Mouse (Mus musculus) neural tube, embryonic 11.5 days (tissue): ENCODE data around the gene Rab1b. TPM values are rescaled to one million over a fixed set of nuclear protein-coding genes. Genes with fewer than 3 reads are reported as not detected.
A peak's percentile ranks its signal among the peaks of the same experiment; 100 is the strongest.

Experiments used
- ATAC-seq: fragments of 200-750 bp; cut with Nextera tagmentation; 2 replicates; pipeline ENCODE4 v1.8.0; 2017; ENCODE audit warnings: moderate number of reproducible peaks, mild to moderate bottlenecking, moderate TSS enrichment, moderate library complexity; ENCODE audit not compliant: insufficient read depth, low FRiP score, low TSS enrichment
- DNase-seq: peaks from one replicate; pipeline ENCODE4 v3.0.0-alpha.2; 2015; ENCODE audit warnings: low spot score
- H3K27ac ChIP-seq: fragments of 300-500 bp; sonication (generic); 2 replicates; pipeline ENCODE4 v1.5.1; 2014; ENCODE audit warnings: low read depth, mild to moderate bottlenecking, low read length
- H3K27me3 ChIP-seq: fragments of 300-500 bp; sonication (generic); 2 replicates; pipeline ENCODE4 v1.6.1; 2014; ENCODE audit warnings: mild to moderate bottlenecking, low read length, mixed read lengths; ENCODE audit not compliant: control insufficient read depth, insufficient read depth
- H3K36me3 ChIP-seq: fragments of 300-500 bp; sonication (generic); 2 replicates; pipeline ENCODE4 v1.6.1; 2014; ENCODE audit warnings: mild to moderate bottlenecking, low read length, moderate library complexity, mixed read lengths; ENCODE audit not compliant: control insufficient read depth, insufficient read depth
- H3K4me1 ChIP-seq: fragments of 300-500 bp; sonication (generic); 2 replicates; pipeline ENCODE4 v1.6.1; 2014; ENCODE audit warnings: low read length, mixed read lengths; ENCODE audit not compliant: control insufficient read depth, insufficient read depth
- H3K4me2 ChIP-seq: fragments of 300-500 bp; sonication (generic); 2 replicates; pipeline ENCODE4 v1.6.1; 2014; ENCODE audit warnings: low read depth, mild to moderate bottlenecking, moderate library complexity
- H3K4me3 ChIP-seq: fragments of 300-500 bp; sonication (generic); 2 replicates; pipeline ENCODE4 v1.5.1; 2014; ENCODE audit warnings: low read depth, low read length
- H3K9ac ChIP-seq: fragments of 300-500 bp; sonication (generic); 2 replicates; pipeline ENCODE4 v1.6.1; 2014; ENCODE audit warnings: mild to moderate bottlenecking, low read length
- H3K9me3 ChIP-seq: fragments of 300-500 bp; sonication (generic); 2 replicates; pipeline ENCODE4 v1.6.1; 2016; ENCODE audit warnings: low read length; ENCODE audit not compliant: control insufficient read depth
- WGBS: fragments of 180-500 bp; shearing (Covaris S2); extraction: QIAGEN DNeasy Blood & Tissue Kit; methylation state at CpG from one replicate; pipeline ENCODE4 v1.1.7; 2014; 5-methylcytosine and 5-hydroxymethylcytosine counted together
- polyA plus RNA-seq: library from polyadenylated mRNA; unstranded; fragments of >200 nt; fragmentation: Nextera tagmentation; extraction: Ambion mirVana; gene quantifications from 2 replicates; pipeline ENCODE4 v1.2.1, GENCODE M21; 2014

Gene Rab1b
- polyA plus RNA-seq, 1 experiment from 2014 or later, result 266 TPM

DNA sequence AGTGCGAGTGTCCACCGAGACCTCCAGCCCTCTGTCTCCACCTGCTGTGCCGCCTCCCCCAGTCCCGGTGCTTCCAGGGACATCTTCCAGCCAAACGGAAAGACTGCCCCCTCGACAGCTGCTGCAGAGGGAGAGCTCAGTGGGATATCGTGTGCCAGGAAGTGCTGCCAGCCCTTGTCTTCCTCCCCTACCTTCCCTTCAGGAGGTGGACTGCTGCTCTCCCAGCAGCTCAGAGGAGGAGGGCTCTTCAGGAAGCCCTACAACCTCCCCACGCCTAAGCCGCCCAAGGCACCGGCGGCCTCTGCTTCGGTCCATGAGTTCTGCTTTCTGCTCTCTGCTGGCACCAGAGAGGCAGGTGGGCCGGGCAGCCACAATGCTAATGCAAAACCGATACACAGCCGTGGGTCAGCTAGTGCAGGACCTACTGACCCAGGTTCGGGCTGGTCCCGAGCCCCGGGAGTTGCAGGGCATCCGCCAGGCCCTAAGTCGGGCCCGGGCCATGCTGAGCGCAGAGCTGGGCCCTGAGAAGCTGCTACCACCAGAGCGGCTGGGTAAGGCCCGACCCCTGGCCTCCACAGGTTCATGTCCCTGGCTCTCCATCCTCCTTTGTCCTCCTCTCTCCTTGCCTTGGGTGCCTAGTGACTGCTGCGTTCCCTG, 54.6 kb downstream of the Rab1b start:
- Histone ChIP-seq H3K27ac (no peak overlapping the region), H3K4me2 (no peak overlapping the region)
- no peak for ATAC-seq

DNA sequence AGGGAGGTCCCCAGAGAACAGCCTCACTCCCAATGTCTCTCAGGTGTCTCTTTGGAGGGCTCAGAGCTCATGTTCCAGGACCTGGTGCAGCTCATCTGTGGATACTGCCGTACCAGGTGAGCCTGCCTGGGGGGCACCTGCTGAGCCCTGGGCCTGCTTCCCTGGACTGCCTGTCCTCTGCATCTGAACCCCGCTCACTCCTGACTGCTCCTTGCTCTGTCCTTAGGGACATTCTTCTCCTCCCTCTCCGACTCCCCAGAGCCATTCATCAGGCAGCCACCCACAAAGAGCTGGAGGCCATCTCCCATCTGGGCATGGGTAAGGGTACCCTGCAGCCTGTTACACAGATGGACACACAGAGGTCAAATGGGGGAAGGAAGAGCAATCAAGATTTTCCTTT, 55.4 kb downstream of the Rab1b start:
- H3K9me3 ChIP-seq, result no peaks in the 10 kb centered on the region
- H3K36me3 ChIP-seq, result peaks cover 2% of the 10 kb centered on the region; the same call in 1 of the 2 replicates
- no peak overlapping the region for H3K27ac ChIP-seq
- no peaks in the 10 kb centered on the region for H3K4me1 ChIP-seq
- no peak overlapping the region for H3K4me3 ChIP-seq
- H3K4me2 ChIP-seq, result no peak overlapping the region
- WGBS, result 29% methylated on average over 3 of the region's 3 CpGs
- DNase-seq (no peak), ATAC-seq (no peak)
- H3K27me3 ChIP-seq, result peaks cover 34% of the 10 kb centered on the region
- peak overlapping the region; percentile 23 for H3K9ac ChIP-seq

More for the DNA sequence above, 54.6 kb downstream of the Rab1b start:
- no peaks in the 10 kb centered on the region for H3K9me3 ChIP-seq
- 23% methylated on average over 25 of the region's 25 CpGs for WGBS
- H3K4me3 ChIP-seq, result no peak overlapping the region
- peaks cover 2% of the 10 kb centered on the region; the same call in 1 of the 2 replicates for H3K36me3 ChIP-seq
- no peak for DNase-seq
- H3K9ac ChIP-seq, result no peak overlapping the region
- peaks cover 34% of the 10 kb centered on the region for H3K27me3 ChIP-seq
- no peaks in the 10 kb centered on the region for H3K4me1 ChIP-seq

DNA sequence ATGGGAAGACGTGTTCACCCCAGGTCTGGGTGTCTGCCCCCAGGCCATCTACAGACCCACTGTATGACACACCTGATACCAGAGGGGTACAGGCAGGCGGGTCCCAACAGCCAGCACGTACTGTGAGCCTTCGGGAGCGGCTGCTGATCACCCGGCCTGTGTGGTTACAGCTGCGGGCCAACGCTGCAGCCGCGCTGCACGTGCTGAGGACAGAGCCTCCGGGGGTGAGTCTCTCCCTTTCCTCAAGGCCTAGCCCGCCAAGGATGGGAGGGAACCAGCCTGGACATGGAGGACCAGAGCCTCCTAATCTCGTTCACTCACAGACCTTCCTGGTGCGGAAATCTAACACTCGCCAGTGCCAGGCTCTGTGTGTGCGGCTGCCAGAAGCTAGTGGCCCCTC, 55.8 kb downstream of the Rab1b start:
- H3K9me3 ChIP-seq, result no peaks in the 10 kb centered on the region
- DNase-seq (no peak), ATAC-seq (no peak)
- WGBS, result 8% methylated on average over 17 of the region's 17 CpGs
- H3K4me1 ChIP-seq, result no peaks in the 10 kb centered on the region
- peaks cover 6% of the 10 kb centered on the region for H3K36me3 ChIP-seq
- peak overlapping the region; percentile 12; the same call in 1 of the 2 replicates for H3K4me3 ChIP-seq
- H3K4me2 ChIP-seq, result no peak overlapping the region
- no peak overlapping the region for H3K27ac ChIP-seq
- H3K27me3 ChIP-seq, result peaks cover 34% of the 10 kb centered on the region
- peak overlapping the region; percentile 23 for H3K9ac ChIP-seq

DNA sequence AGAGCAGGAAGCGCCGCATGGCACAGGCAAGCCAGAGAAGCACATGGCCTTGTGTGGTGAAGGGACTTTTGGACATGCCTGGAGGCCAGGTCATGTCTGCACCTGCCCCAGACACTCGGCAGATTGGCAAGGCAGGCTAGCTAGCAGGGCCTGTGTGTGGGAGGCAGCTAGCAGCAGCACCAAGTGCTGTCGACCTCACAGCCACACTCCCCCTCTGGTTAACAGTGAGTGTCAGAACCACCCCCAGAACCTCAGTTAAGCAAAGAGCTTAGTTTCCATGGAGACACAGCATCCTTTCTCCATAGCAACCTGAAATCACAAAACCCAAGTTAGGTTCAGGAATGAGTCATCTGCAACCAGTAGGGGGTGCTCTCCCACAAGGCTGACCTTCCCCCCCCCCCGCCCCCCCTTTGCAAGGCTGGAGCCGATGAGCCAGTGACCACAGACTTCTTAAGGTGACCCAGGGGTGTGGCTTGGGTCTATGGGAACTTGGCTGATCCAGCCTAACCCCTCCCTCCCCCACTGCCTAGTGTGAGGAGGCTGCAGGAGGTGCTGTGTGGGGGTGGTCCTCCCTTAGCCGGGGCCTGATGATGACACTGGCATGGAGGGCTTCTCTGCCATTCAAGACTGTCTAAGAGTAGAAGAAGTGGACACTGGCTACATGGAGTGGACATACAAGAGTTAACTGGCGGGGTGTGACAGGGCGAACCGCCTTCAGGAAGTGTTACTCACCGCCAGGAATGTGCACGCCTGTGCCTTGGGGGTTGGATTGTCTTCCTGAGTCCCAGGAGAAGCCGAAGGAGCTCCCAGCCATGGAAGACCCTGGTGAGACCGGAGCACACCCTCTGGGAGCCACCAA, 56.6 kb downstream of the Rab1b start, which contains the start of gene Rin1:
TSS of gene Rin1 (plus strand) at position 435 of the 859 bp plus-strand sequence.
- peaks cover 6% of the 10 kb centered on the region for H3K36me3 ChIP-seq
- no peaks in the 10 kb centered on the region for H3K9me3 ChIP-seq
- 21% methylated on average over 14 of the region's 14 CpGs for WGBS
- H3K27me3 ChIP-seq, result peaks cover 34% of the 10 kb centered on the region
- H3K4me1 ChIP-seq, result no peaks in the 10 kb centered on the region
- H3K4me3 ChIP-seq, result peak within 1 kb of the TSS; percentile 12; the same call in 1 of the 2 replicates
- no peak within 1 kb of the TSS for H3K27ac ChIP-seq
- peak; percentile 30 for DNase-seq
- no peak within 1 kb of the TSS for H3K4me2 ChIP-seq
- ATAC-seq, result no peak
- peak within 1 kb of the TSS; percentile 23 for H3K9ac ChIP-seq

DNA sequence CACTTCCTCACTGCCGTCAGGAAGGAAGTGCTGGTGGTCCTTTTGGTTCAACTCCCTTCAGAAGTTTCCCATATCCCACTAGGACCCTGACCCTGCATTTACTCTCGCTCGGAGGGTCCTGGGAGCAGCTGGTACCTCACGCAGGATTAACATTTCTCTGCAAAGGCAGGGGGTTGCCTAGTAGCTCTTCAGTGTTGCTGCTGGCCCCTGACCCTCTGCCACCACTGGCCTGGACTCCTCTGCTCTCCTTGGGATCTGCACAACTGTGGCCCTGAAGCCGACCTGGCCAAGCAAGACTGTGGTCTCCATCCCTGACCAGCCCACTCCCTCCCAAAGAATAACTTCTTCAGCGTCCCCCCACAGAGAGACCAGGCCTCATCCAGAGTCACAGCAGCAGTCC, 57.5 kb downstream of the Rab1b start:
- Histone ChIP-seq H3K36me3 (peaks cover 6% of the 10 kb centered on the region), H3K4me1 (no peaks in the 10 kb centered on the region), H3K27me3 (peaks cover 34% of the 10 kb centered on the region), H3K4me2 (no peak overlapping the region), H3K4me3 (no peak overlapping the region), H3K9ac (no peak overlapping the region), H3K27ac (no peak overlapping the region), H3K9me3 (no peaks in the 10 kb centered on the region)
- ATAC-seq (no peak), DNase-seq (no peak)
- 81% methylated on average over 6 of the region's 6 CpGs for WGBS

Other genes starting within 250 kb of the Rab1b start
- gene Actn3, start 229.2 kb downstream of the Rab1b start, polyA plus RNA-seq, result 5.9 and 6.5 TPM in 2 replicates
- 12.1 and 14.1 TPM in 2 replicates for gene Zdhhc24, start 228.4 kb downstream of the Rab1b start, polyA plus RNA-seq
- 4.8 and 7.9 TPM in 2 replicates for gene Bbs1, start 200.4 kb downstream of the Rab1b start, polyA plus RNA-seq
- gene Dpp3, start 178.8 kb downstream of the Rab1b start, polyA plus RNA-seq, result 164 and 171 TPM in 2 replicates
- gene Peli3, start 163.9 kb downstream of the Rab1b start, polyA plus RNA-seq, result 3.4 and 3.5 TPM in 2 replicates
- 143 and 150 TPM in 2 replicates for gene Mrpl11, start 144.9 kb downstream of the Rab1b start, polyA plus RNA-seq
- 0.12 TPM in 1 of 2 replicates, not detected in the other for gene Npas4, start 116.8 kb downstream of the Rab1b start, polyA plus RNA-seq
- 3.9 and 6.2 TPM in 2 replicates for gene Slc29a2, start 83.2 kb downstream of the Rab1b start, polyA plus RNA-seq
- gene B4gat1, start 68.2 kb downstream of the Rab1b start, polyA plus RNA-seq, result 37.9 and 39.8 TPM in 2 replicates
- 1.2 and 2.8 TPM in 2 replicates for gene AC124502.3, start 68.2 kb downstream of the Rab1b start, polyA plus RNA-seq
- 65.5 and 78.9 TPM in 2 replicates for gene Brms1, start 65.7 kb downstream of the Rab1b start, polyA plus RNA-seq
- gene Rin1, start 56.6 kb downstream of the Rab1b start, polyA plus RNA-seq, result 1.1 and 2.3 TPM in 2 replicates
- gene Cd248, start 39.0 kb downstream of the Rab1b start, polyA plus RNA-seq, result 30.1 and 34.7 TPM in 2 replicates
- gene Tmem151a, start 21.5 kb downstream of the Rab1b start, polyA plus RNA-seq, result 1.8 and 2.0 TPM in 2 replicates
- 80.4 and 88.0 TPM in 2 replicates for gene Yif1a, start 18.5 kb downstream of the Rab1b start, polyA plus RNA-seq
- 110 and 127 TPM in 2 replicates for gene Cnih2, start 8.6 kb downstream of the Rab1b start, polyA plus RNA-seq
- gene Klc2, start 11.5 kb upstream of the Rab1b start, polyA plus RNA-seq, result 40.2 and 43.5 TPM in 2 replicates
- gene Pacs1, start 166.0 kb upstream of the Rab1b start, polyA plus RNA-seq, result 29.8 and 30.5 TPM in 2 replicates
- 405 and 416 TPM in 2 replicates for gene Sf3b2, start 188.4 kb upstream of the Rab1b start, polyA plus RNA-seq
- 16.2 and 17.8 TPM in 2 replicates for gene Gal3st3, start 191.3 kb upstream of the Rab1b start, polyA plus RNA-seq
- not detected in 2 replicates for gene Catsper1, start 228.7 kb upstream of the Rab1b start, polyA plus RNA-seq
- 1.8 and 1.9 TPM in 2 replicates for gene Cst6, start 242.5 kb upstream of the Rab1b start, polyA plus RNA-seq